Comparison of ENCODE assay signal across 25 mouse cellular contexts in genomic region chr10:108181893-108182292, GRCm38 (mm10). TPM values are rescaled to one million over a fixed set of nuclear protein-coding genes. Genes with fewer than 3 reads are reported as not detected.
DNase-seq lines count a peak whose midpoint lies in the region; ATAC-seq and TF ChIP-seq lines count a peak whose summit lies in the region.
"Had no signal": no experiment of that assay in that cellular context is flagged by ENCODE, and none has a peak within 500 bp of the region (broad histone marks: within the 10 kb centered on the region; RNA-seq: fewer than 3 reads in every experiment).

No protein-coding gene starts in this region.

- H3K4me2 ChIP-seq in midbrain, embryonic 11.5 days = no peak overlapping the region
- H3K4me2 ChIP-seq in midbrain, postnatal 0 days (ENCODE audit: low read depth, low read length, poor library complexity, severe bottlenecking) = no peak overlapping the region
- no peak overlapping the region for H3K4me2 ChIP-seq in CH12.LX (ENCODE audit: insufficient read depth, low read depth, poor library complexity, severe bottlenecking)
- H3K4me2 ChIP-seq: embryonic facial prominence, embryonic 13.5 days; embryonic facial prominence, embryonic 15.5 days; forebrain, embryonic 12.5 days had no signal

- no peak for TF ChIP-seq CTCF in midbrain, postnatal 0 days (IDR thresholded peaks at IDR 0.05)
- no peak for TF ChIP-seq CTCF in CH12.LX (conservative IDR thresholded peaks at IDR 0.05 in 1 of 2, IDR thresholded peaks at IDR 0.05 in 1 of 2; ENCODE audit: low read depth in 2 of 2, low read length in 2 of 2)

- H3K9me3 ChIP-seq in midbrain, embryonic 11.5 days (ENCODE audit: control insufficient read depth, low read length) = no peaks in the 10 kb centered on the region
- H3K9me3 ChIP-seq in midbrain, postnatal 0 days (ENCODE audit: low read length) = no peaks in the 10 kb centered on the region
- H3K9me3 ChIP-seq in CH12.LX (replicated peaks; ENCODE audit: low read length) (no peaks in the 10 kb centered on the region), ES-E14 (ENCODE audit: control insufficient read depth, insufficient read depth, low read depth, low read length) (no peaks in the 10 kb centered on the region)
- H3K9me3 ChIP-seq: embryonic facial prominence, embryonic 13.5 days; embryonic facial prominence, embryonic 15.5 days; forebrain, embryonic 10.5 days; forebrain, embryonic 12.5 days had no signal

- no peak overlapping the region for H3K4me3 ChIP-seq in midbrain, embryonic 11.5 days (ENCODE audit: low read depth, low read length)
- no peak overlapping the region for H3K4me3 ChIP-seq in midbrain, postnatal 0 days (ENCODE audit: low read depth, low read length)
- no peak overlapping the region for H3K4me3 ChIP-seq in CH12.LX (replicated peaks in 1 of 3; ENCODE audit: low read depth in 2 of 3, low read length in 2 of 3, poor library complexity in 1 of 3)
- no peak overlapping the region for H3K4me3 ChIP-seq in ES-E14 (ENCODE audit: insufficient read depth in 1 of 2, low read depth in 1 of 2, low read length in 2 of 2, poor library complexity in 1 of 2, severe bottlenecking in 1 of 2)
- H3K4me3 ChIP-seq: embryonic facial prominence, embryonic 13.5 days; embryonic facial prominence, embryonic 15.5 days; erythroblast, embryonic 14.5 days; forebrain, embryonic 10.5 days; forebrain, embryonic 12.5 days had no signal

- 94% methylated on average over 3 of the region's 3 CpGs for WGBS in midbrain, embryonic 11.5 days
- WGBS in midbrain, postnatal 0 days = 63% methylated on average over 3 of the region's 3 CpGs

- no peaks in the 10 kb centered on the region for H3K27me3 ChIP-seq in midbrain, embryonic 11.5 days (ENCODE audit: control insufficient read depth, insufficient read depth, low read length)
- no peaks in the 10 kb centered on the region for H3K27me3 ChIP-seq in midbrain, postnatal 0 days (ENCODE audit: insufficient read depth, low read length)
- no peaks in the 10 kb centered on the region for H3K27me3 ChIP-seq in CH12.LX (replicated peaks)
- H3K27me3 ChIP-seq: embryonic facial prominence, embryonic 13.5 days; embryonic facial prominence, embryonic 15.5 days; forebrain, embryonic 12.5 days; Patski had no signal

- no peak overlapping the region for H3K27ac ChIP-seq in midbrain, embryonic 11.5 days (ENCODE audit: low read depth, low read length)
- H3K27ac ChIP-seq in midbrain, postnatal 0 days (ENCODE audit: low read depth, low read length) = no peak overlapping the region
- H3K27ac ChIP-seq in CH12.LX (ENCODE audit: insufficient read depth, low read depth) (no peak overlapping the region), ES-E14 (ENCODE audit: insufficient read depth, low read depth, low read length, poor library complexity, severe bottlenecking) (no peak overlapping the region)
- H3K27ac ChIP-seq: embryonic facial prominence, embryonic 13.5 days; embryonic facial prominence, embryonic 15.5 days; forebrain, embryonic 10.5 days; forebrain, embryonic 12.5 days had no signal

- H3K79me2 ChIP-seq in CH12.LX (replicated peaks; ENCODE audit: control insufficient read depth, extremely low read depth, insufficient read depth, poor library complexity, severe bottlenecking) = peaks cover 44% of the 10 kb centered on the region

- ATAC-seq in midbrain, embryonic 11.5 days (ENCODE audit: low FRiP score) = no peak
- ATAC-seq in midbrain, postnatal 0 days (ENCODE audit: low FRiP score) = no peak
- ATAC-seq in cerebellum, adult (ENCODE audit: insufficient number of reproducible peaks, low FRiP score, low TSS enrichment) = no peak
- ATAC-seq: activated CD4-positive, CD25-positive, alpha-beta regulatory T cell, adult 4 months; forebrain, embryonic 14.5 days; forebrain, embryonic 16.5 days; Patski had no signal

- H3K4me1 ChIP-seq in midbrain, embryonic 11.5 days (ENCODE audit: control insufficient read depth, insufficient read depth, low read length) = no peaks in the 10 kb centered on the region
- 0 out of 2 replicates have a peak, but pooled peaks cover 4% of the 10 kb centered on the region for H3K4me1 ChIP-seq in midbrain, postnatal 0 days (ENCODE audit: insufficient read depth, low read length)
- H3K4me1 ChIP-seq in CH12.LX (ENCODE audit: control insufficient read depth in 1 of 2, insufficient read depth in 2 of 2) (peaks cover 5 to 69% of the 10 kb centered on the region in 2 experiments), ES-E14 (ENCODE audit: control insufficient read depth in 2 of 2, insufficient read depth in 2 of 2, low read length in 2 of 2, poor library complexity in 1 of 2) (no peaks in the 10 kb centered on the region)
- H3K4me1 ChIP-seq: forebrain, embryonic 10.5 days; forebrain, embryonic 12.5 days had no signal

- DNase-seq in midbrain, embryonic 11.5 days (ENCODE audit: low spot score, missing footprints) = peak; percentile 45
- no peak for DNase-seq in midbrain, postnatal 0 days (ENCODE audit: low spot score)
- DNase-seq in CH12.LX (ENCODE audit: extremely low read depth) (no peak), ES-E14 (ENCODE audit: low read depth, low spot score) (no peak)
- DNase-seq in ovary, postnatal 10 days (ENCODE audit: low spot score) = no peak
- DNase-seq: adrenal gland, adult 8-10 months; adrenal gland, postnatal 14 days; adrenal gland, postnatal 36 days; cerebellum, adult 11 months; cerebellum, adult 18-20 months; cerebellum, adult 8-10 months; cerebellum, adult 9-11 months; cerebellum, postnatal 14 days; cerebellum, postnatal 36 days; embryo, embryonic 11 days had no signal

- no peaks in the 10 kb centered on the region for H3K36me3 ChIP-seq in midbrain, embryonic 11.5 days (ENCODE audit: control insufficient read depth, insufficient read depth, low read length)
- no peaks in the 10 kb centered on the region for H3K36me3 ChIP-seq in midbrain, postnatal 0 days (ENCODE audit: insufficient read depth, low read length)
- H3K36me3 ChIP-seq in CH12.LX (replicated peaks in 1 of 2; ENCODE audit: control insufficient read depth in 1 of 2, insufficient read depth in 1 of 2, low read length in 1 of 2) (peaks cover 0 to 5% of the 10 kb centered on the region in 2 experiments), ES-E14 (ENCODE audit: control insufficient read depth, insufficient read depth, low read length, poor library complexity, severe bottlenecking) (no peaks in the 10 kb centered on the region)
- H3K36me3 ChIP-seq: embryonic facial prominence, embryonic 13.5 days; embryonic facial prominence, embryonic 15.5 days; forebrain, embryonic 10.5 days; forebrain, embryonic 12.5 days had no signal

- dilution Hi-C loops in CH12.LX (cut with MboI; ENCODE audit: extremely low pct_ligation_motif_present, extremely low pct_unique_long_range_greater_than_20kb, low sequenced_read_pairs) = no loop called here

- no peak for TF ChIP-seq EP300 in CH12.LX (IDR thresholded peaks at IDR 0.05; ENCODE audit: low read length)

- TF ChIP-seq POLR2A in CH12.LX (IDR thresholded peaks at IDR 0.05; ENCODE audit: low read depth, low read length) = no peak

- TF ChIP-seq RAD21 in CH12.LX (IDR thresholded peaks at IDR 0.05; ENCODE audit: low read depth, low read length) = no peak

- in situ Hi-C loops in CH12.LX (cut with MboI; ENCODE audit: low pct_ligation_motif_present, low pct_unique_long_range_greater_than_20kb, low sequenced_read_pairs) (loop anchor here (25.0 kb wide), 1 partner anchor 220 kb away; no protein-coding TSS in a partner anchor), ES-E14 (cut with MboI; ENCODE audit: low sequenced_read_pairs in 2 of 2, unreplicated experiment in 2 of 2) (no loop called here)

- no peak overlapping the region for H3K9ac ChIP-seq in midbrain, embryonic 11.5 days (ENCODE audit: low read length)
- no peak overlapping the region for H3K9ac ChIP-seq in midbrain, postnatal 0 days (replicated peaks; ENCODE audit: low read length, poor library complexity, severe bottlenecking)
- H3K9ac ChIP-seq in CH12.LX (ENCODE audit: insufficient read depth, low read depth) (no peak overlapping the region), ES-E14 (ENCODE audit: insufficient read depth, low read depth, low read length, poor library complexity, severe bottlenecking) (no peak overlapping the region)
- H3K9ac ChIP-seq: embryonic facial prominence, embryonic 13.5 days; embryonic facial prominence, embryonic 15.5 days; forebrain, embryonic 12.5 days had no signal

TF ChIP-seq in CH12.LX, 34 proteins besides CTCF, POLR2A, EP300 and RAD21:
- TF ChIP-seq ZC3H11A (IDR thresholded peaks at IDR 0.05; ENCODE audit: low read depth, low read length) (no peak), MAFK (IDR thresholded peaks at IDR 0.05; ENCODE audit: insufficient replicate concordance, low read length) (peak; percentile 68)

TF ChIP-seq in ES-E14, 5 proteins besides CTCF, POLR2A, EP300 and RAD21:
- TF ChIP-seq HCFC1 (IDR thresholded peaks at IDR 0.05; ENCODE audit: borderline replicate concordance, insufficient read depth, low read length) (no peak), MAFK (IDR thresholded peaks at IDR 0.05; ENCODE audit: insufficient read depth, low read depth, low read length) (peak; percentile 73)

RNA-seq across cellular contexts. Expression of gene Ppp1r12a, which starts 19.9 kb away (rescaled TPM):
- polyA plus RNA-seq in midbrain, embryonic 11.5 days (2014; fragmentation: Nextera tagmentation; extraction: Ambion mirVana) = 78.6 and 82.4 TPM in 2 replicates
- total RNA-seq in midbrain, postnatal 0 days (2014; rRNA removed) = 71.7 and 83.9 TPM in 2 replicates
- 52.0 and 54.3 TPM in 2 replicates for polyA plus RNA-seq in midbrain, postnatal 0 days (2015; fragmentation: Nextera tagmentation; extraction: Ambion mirVana)
- total RNA-seq in CH12.LX (2012; rRNA removed) (34.4 and 41.8 TPM in 2 replicates), CH12.LX (2014; rRNA removed) (70.8 and 79.8 TPM in 2 replicates), ES-E14 (2012; rRNA removed) (73.6 and 106 TPM in 2 replicates)
- polyA plus RNA-seq in CH12.LX (2012; ENCODE audit: insufficient read length, low read depth) = 59.7 and 60.0 TPM in 2 replicates
